9 mouse cellular contexts compared by ENCODE assay signal in the genomic region with DNA sequence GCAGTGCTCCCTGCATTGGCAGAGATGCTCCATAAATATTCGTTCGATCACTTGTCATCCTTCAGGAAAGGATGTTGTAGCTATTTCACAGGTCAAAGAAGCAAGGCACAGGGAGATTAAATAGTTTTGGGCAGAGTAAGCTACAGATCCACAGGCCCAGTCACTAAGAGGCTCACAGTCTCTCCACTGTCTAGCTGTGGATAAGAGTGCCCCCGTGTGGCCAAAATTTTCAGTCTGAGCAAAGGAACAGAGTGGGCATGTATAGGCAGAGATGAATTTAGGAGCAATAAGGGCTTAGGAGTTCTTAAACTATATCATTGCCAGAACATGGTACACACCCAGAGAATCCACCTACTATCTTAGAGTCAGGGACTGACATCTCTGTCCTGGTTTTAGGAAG. TPM values are rescaled to one million over a fixed set of nuclear protein-coding genes. Genes with fewer than 3 reads are reported as not detected.
A peak's percentile ranks its signal among the peaks of the same experiment; 100 is the strongest.
DNase-seq lines count a peak whose midpoint lies in the region; ATAC-seq lines count a peak whose summit lies in the region.
"Had no signal": no experiment of that assay in that cellular context is flagged by ENCODE, and none has a peak within 500 bp of the region (broad histone marks: within the 10 kb centered on the region; RNA-seq: fewer than 3 reads in every experiment).

No protein-coding gene starts in this region.

- H3K4me3 ChIP-seq in hindbrain, embryonic 10.5 days = no peak overlapping the region
- no peak overlapping the region for H3K4me3 ChIP-seq in lung, embryonic 15.5 days

- peak; percentile 72 for ATAC-seq in lung, embryonic 15.5 days (ENCODE audit: borderline replicate concordance, extremely low read depth, low FRiP score, low TSS enrichment)

- H3K27me3 ChIP-seq in hindbrain, embryonic 10.5 days (ENCODE audit: insufficient read depth, poor library complexity, severe bottlenecking) = peaks cover 20% of the 10 kb centered on the region
- 0 out of 2 replicates have a peak, but pooled peaks cover 2% of the 10 kb centered on the region for H3K27me3 ChIP-seq in lung, embryonic 15.5 days

- H3K9me3 ChIP-seq in hindbrain, embryonic 10.5 days = no peaks in the 10 kb centered on the region
- H3K9me3 ChIP-seq in lung, embryonic 15.5 days = no peaks in the 10 kb centered on the region

- DNase-seq in MEL-GATA-1-ER (ENCODE audit: extremely low read depth, low read depth) = peak; percentile 41
- peak; percentile 48 for DNase-seq in cerebellum, adult 8-10 months
- peak; percentile 79 to 97 for DNase-seq in frontal cortex, adult 2 months (ENCODE audit: extremely low spot score in 1 of 2, low spot score in 1 of 2)
- peak; percentile 83 for DNase-seq in hindbrain, embryonic 10.5 days (ENCODE audit: low spot score)
- peak; percentile 88 for DNase-seq in layer of hippocampus, adult 9-10 months (ENCODE audit: low spot score)
- DNase-seq in retina, embryonic 14.5 days (ENCODE audit: low spot score) = peak; percentile 89
- peak; percentile 93 for DNase-seq in thymus, postnatal 4 days

- no peak overlapping the region for H3K9ac ChIP-seq in lung, embryonic 15.5 days

- 27% methylated on average over 3 of the region's 3 CpGs for WGBS in hindbrain, embryonic 10.5 days
- WGBS in lung, embryonic 15.5 days = 19% methylated on average over 3 of the region's 3 CpGs

- no peak overlapping the region for H3K4me2 ChIP-seq in lung, embryonic 15.5 days

- H3K4me1 ChIP-seq in hindbrain, embryonic 10.5 days (replicated peaks) = 0 out of 2 replicates have a peak, but pooled peaks cover 4% of the 10 kb centered on the region
- H3K4me1 ChIP-seq in lung, embryonic 15.5 days = 0 out of 2 replicates have a peak, but pooled peaks cover 3% of the 10 kb centered on the region

- H3K36me3 ChIP-seq in hindbrain, embryonic 10.5 days = no peaks in the 10 kb centered on the region
- no peaks in the 10 kb centered on the region for H3K36me3 ChIP-seq in lung, embryonic 15.5 days

- H3K27ac ChIP-seq in hindbrain, embryonic 10.5 days = no peak overlapping the region
- H3K27ac ChIP-seq in lung, embryonic 15.5 days = no peak overlapping the region
- H3K27ac ChIP-seq: macrophage had no signal

RNA-seq across cellular contexts. Expression of a gene that starts 26.0 kb away (rescaled TPM):
- 3.0 and 4.9 TPM in 2 replicates for polyA plus RNA-seq in frontal cortex, adult 2 months (2012; rRNA removed)
- not detected in 2 replicates for polyA plus RNA-seq in hindbrain, embryonic 10.5 days (2016; fragmentation: Nextera tagmentation; extraction: Ambion mirVana)
- polyA plus RNA-seq in lung, embryonic 15.5 days (2015; fragmentation: Nextera tagmentation; extraction: Ambion mirVana) = not detected in 2 replicates
- polyA plus RNA-seq: macrophage had no signal

RNA-seq across cellular contexts. Expression of a gene that starts 39.1 kb away (rescaled TPM):
- polyA plus RNA-seq in frontal cortex, adult 2 months (2012; rRNA removed) = 73.6 and 83.4 TPM in 2 replicates
- polyA plus RNA-seq in hindbrain, embryonic 10.5 days (2016; fragmentation: Nextera tagmentation; extraction: Ambion mirVana) = 9.3 and 9.4 TPM in 2 replicates
- polyA plus RNA-seq in lung, embryonic 15.5 days (2015; fragmentation: Nextera tagmentation; extraction: Ambion mirVana) = 41.1 and 42.4 TPM in 2 replicates

Comparison
In these comparisons a context has a peak if more than half of its experiments do, and no peak if none do; other contexts are left out.
1. DNase-seq: peak in every context shown above with its lines; median percentile 93 in thymus, postnatal 4 days; 89 in retina, embryonic 14.5 days; 88 in frontal cortex, adult 2 months; 88 in layer of hippocampus, adult 9-10 months; 83 in hindbrain, embryonic 10.5 days; 48 in cerebellum, adult 8-10 months; 41 in MEL-GATA-1-ER.